Mouse (Mus musculus) embryonic facial prominence, embryonic 11.5 days (tissue): ENCODE results near the gene Arfgap3. TPM values are rescaled to one million over a fixed set of nuclear protein-coding genes. Genes with fewer than 3 reads are reported as not detected.

Source experiments
- ATAC-seq: fragments of 200-750 bp; cut with Nextera tagmentation; replicated peaks from 2 replicates; pipeline ENCODE4 v1.8.0; 2017; ENCODE audit warnings: low read depth; ENCODE audit not compliant: insufficient number of reproducible peaks, low FRiP score, low TSS enrichment
- DNase-seq: peaks from one replicate; pipeline ENCODE4 v3.0.0-alpha.2; 2015; ENCODE audit warnings: low spot score
- H3K27ac ChIP-seq: fragments of 300-500 bp; sonication (generic); replicated peaks from 2 replicates; pipeline ENCODE4 v1.5.1; 2014; ENCODE audit warnings: mild to moderate bottlenecking, low read depth, low read length, control low read depth
- H3K27me3 ChIP-seq: fragments of 300-500 bp; sonication (generic); 2 replicates; pipeline ENCODE4 v1.6.1; 2014; ENCODE audit warnings: mild to moderate bottlenecking, low read length, moderate library complexity, mixed read lengths; ENCODE audit not compliant: control insufficient read depth, insufficient read depth
- H3K36me3 ChIP-seq: fragments of 300-500 bp; sonication (generic); replicated peaks from 2 replicates; pipeline ENCODE4 v1.6.1; 2014; ENCODE audit warnings: low read depth, mild to moderate bottlenecking, low read length, moderate library complexity, mixed read lengths; ENCODE audit not compliant: control insufficient read depth, insufficient read depth
- H3K4me1 ChIP-seq: fragments of 300-500 bp; sonication (generic); 2 replicates; pipeline ENCODE4 v1.6.1; 2014; ENCODE audit warnings: low read length, mixed read lengths; ENCODE audit not compliant: control insufficient read depth, insufficient read depth
- H3K4me2 ChIP-seq: fragments of 300-500 bp; sonication (generic); 2 replicates; pipeline ENCODE4 v1.6.1; 2014; ENCODE audit warnings: low read depth, mild to moderate bottlenecking, control low read depth, low read length, moderate library complexity
- H3K4me3 ChIP-seq: fragments of 300-500 bp; sonication (generic); 2 replicates; pipeline ENCODE4 v1.5.1; 2014; ENCODE audit warnings: low read depth, low read length, control low read depth
- H3K9ac ChIP-seq: fragments of 300-500 bp; sonication (generic); replicated peaks from 2 replicates; pipeline ENCODE4 v1.6.1; 2014; ENCODE audit warnings: mild to moderate bottlenecking, control low read depth, low read length
- H3K9me3 ChIP-seq: fragments of 300-500 bp; sonication (generic); replicated peaks from 2 replicates; pipeline ENCODE4 v1.6.1; 2016; ENCODE audit warnings: mild to moderate bottlenecking, low read length, inconsistent platforms, mixed read lengths; ENCODE audit not compliant: control insufficient read depth
- WGBS: fragments of 180-500 bp; shearing (Covaris S2); extraction: QIAGEN DNeasy Blood & Tissue Kit; methylation state at CpG from one replicate; pipeline ENCODE4 v1.1.7; 2014; 5-methylcytosine and 5-hydroxymethylcytosine counted together
- polyA plus RNA-seq: library from polyadenylated mRNA; unstranded; fragments of >200 nt; fragmentation: Nextera tagmentation; extraction: Ambion mirVana; gene quantifications from 2 replicates; pipeline ENCODE4 v1.2.1, GENCODE M21; 2014

Arfgap3 gene
- polyA plus RNA-seq, 1 experiment from 2014 or later = 37.0 TPM

DNA sequence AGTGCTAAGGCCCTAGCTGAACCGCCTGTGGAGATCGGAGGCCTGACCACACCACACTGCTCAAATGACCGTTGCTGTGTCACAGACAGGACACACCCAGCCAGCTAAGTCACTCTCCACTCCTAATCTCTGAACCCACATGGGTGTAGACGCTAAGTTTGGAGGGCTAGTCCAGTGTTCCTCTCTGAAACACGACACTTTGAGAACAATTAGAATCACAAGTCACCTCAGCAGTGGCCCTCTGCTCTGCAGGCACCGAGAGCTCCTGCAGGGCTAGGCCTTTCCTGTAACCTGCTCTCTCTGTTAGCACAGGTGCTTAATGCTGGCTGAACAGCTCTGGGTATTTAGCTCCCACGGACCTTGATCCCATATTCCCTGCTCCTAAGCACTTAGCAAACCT lies 5.9 kb downstream of the Arfgap3 start:
- DNase-seq (no peak), ATAC-seq (peak; percentile 65; the same call in 1 of the 2 replicates)
- Histone ChIP-seq H3K9me3 (no peaks in the 10 kb centered on the region), H3K4me1 (no peaks in the 10 kb centered on the region), H3K4me2 (no peak overlapping the region), H3K27ac (peak overlapping the region; percentile 22; the same call in 1 of the 2 replicates), H3K27me3 (no peaks in the 10 kb centered on the region), H3K36me3 (no peaks in the 10 kb centered on the region; the same call in 1 of the 2 replicates), H3K9ac (no peak overlapping the region), H3K4me3 (no peak overlapping the region)
- WGBS = 22% methylated on average over 7 of the region's 7 CpGs

GRCm38 (mm10) chr15:83338908-83339307 lies 11.1 kb downstream of the Arfgap3 start:
- Histone ChIP-seq H3K4me1 (no peaks in the 10 kb centered on the region), H3K9ac (no peak overlapping the region), H3K9me3 (no peaks in the 10 kb centered on the region), H3K27ac (no peak overlapping the region), H3K36me3 (peaks cover 3% of the 10 kb centered on the region), H3K4me3 (no peak overlapping the region), H3K4me2 (no peak overlapping the region), H3K27me3 (no peaks in the 10 kb centered on the region)
- no peak for ATAC-seq
- WGBS = 88% methylated on average over 6 of the region's 6 CpGs
- no peak for DNase-seq

GRCm38 (mm10) chr15:83337903-83338870 lies 11.9 kb downstream of the Arfgap3 start:
- H3K36me3 ChIP-seq = peaks cover 4% of the 10 kb centered on the region
- H3K4me3 ChIP-seq = no peak overlapping the region
- H3K4me1 ChIP-seq = no peaks in the 10 kb centered on the region
- no peaks in the 10 kb centered on the region for H3K27me3 ChIP-seq
- DNase-seq = no peak
- H3K9me3 ChIP-seq = no peaks in the 10 kb centered on the region
- WGBS = 82% methylated on average over 8 of the region's 8 CpGs
- H3K9ac ChIP-seq = no peak overlapping the region
- no peak overlapping the region for H3K27ac ChIP-seq
- ATAC-seq = no peak; the same call in 1 of the 2 replicates
- H3K4me2 ChIP-seq = no peak overlapping the region

DNA sequence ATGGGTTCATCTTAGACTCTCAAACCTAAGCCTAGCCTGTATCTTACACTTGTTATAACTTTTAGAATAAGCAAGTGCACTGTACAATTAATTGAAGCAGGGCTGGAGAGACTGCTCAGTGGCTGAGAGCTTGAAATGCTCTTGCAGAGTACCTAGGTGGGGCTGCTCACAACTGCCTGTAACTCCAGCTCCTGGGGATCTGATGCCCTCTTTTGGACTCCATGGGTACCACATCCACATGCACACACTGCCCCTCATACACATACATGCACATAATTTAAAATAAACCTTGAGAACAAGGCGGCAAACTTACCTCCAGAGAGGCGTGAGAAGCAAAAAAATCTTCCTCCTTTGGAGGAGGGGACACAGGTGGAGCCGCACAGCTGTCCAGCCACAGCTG lies 17.7 kb downstream of the Arfgap3 start:
- Histone ChIP-seq H3K9me3 (no peaks in the 10 kb centered on the region), H3K9ac (no peak overlapping the region), H3K4me3 (no peak overlapping the region), H3K27me3 (no peaks in the 10 kb centered on the region), H3K4me2 (no peak overlapping the region), H3K27ac (no peak overlapping the region), H3K4me1 (no peaks in the 10 kb centered on the region), H3K36me3 (peaks cover 6% of the 10 kb centered on the region)
- WGBS = 82% methylated on average over 3 of the region's 3 CpGs
- DNase-seq = peak; percentile 18
- no peak for ATAC-seq

DNA sequence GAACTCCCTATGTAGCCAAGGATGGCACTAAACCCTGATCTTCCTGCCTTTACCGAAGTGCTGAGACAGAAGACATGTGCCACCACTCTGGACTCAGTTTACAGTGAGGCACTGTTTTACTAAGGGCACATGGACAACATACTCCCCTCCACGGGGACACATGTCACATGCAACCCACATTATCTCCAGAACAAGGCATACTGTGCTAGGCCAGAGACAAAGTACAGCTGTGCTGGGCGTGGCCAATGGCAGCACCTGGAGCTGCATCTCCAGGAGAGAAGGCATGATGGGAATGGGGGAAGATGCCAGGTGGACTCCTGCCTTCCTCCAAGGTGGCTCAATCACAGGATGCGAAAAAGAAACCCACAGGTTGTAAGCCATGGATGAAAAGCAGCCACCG lies 21.1 kb downstream of the Arfgap3 start:
- Histone ChIP-seq H3K4me2 (no peak overlapping the region), H3K27me3 (no peaks in the 10 kb centered on the region), H3K4me3 (no peak overlapping the region), H3K27ac (no peak overlapping the region), H3K9ac (no peak overlapping the region), H3K36me3 (peaks cover 4% of the 10 kb centered on the region), H3K4me1 (no peaks in the 10 kb centered on the region), H3K9me3 (no peaks in the 10 kb centered on the region)
- WGBS = 89% methylated on average over 5 of the region's 5 CpGs
- DNase-seq (no peak), ATAC-seq (no peak)

DNA sequence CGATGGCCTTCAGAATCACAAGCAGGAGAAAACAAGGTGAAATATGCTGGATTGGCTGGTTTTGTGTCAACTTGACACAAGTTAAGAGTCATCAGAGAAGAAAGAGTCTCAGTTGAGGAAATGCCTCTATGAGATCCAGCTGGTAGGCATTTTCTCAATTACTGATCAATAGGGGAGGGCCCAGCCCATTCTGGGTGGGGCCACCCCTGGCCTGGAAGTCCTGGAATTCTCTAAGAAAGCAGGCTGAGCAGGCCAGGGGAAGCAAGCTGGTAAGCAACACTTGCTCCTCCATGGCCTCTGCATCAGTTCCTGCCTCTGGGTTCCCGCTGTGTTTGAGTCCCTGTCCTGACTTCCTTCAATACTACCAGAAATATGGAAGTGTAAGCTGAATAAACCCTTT lies 27.0 kb downstream of the Arfgap3 start:
- Histone ChIP-seq H3K27me3 (no peaks in the 10 kb centered on the region), H3K4me1 (no peaks in the 10 kb centered on the region), H3K27ac (no peak overlapping the region), H3K4me3 (no peak overlapping the region), H3K36me3 (peaks cover 3% of the 10 kb centered on the region), H3K9ac (no peak overlapping the region), H3K4me2 (no peak overlapping the region), H3K9me3 (no peaks in the 10 kb centered on the region)
- 75% methylated on average over 2 of the region's 2 CpGs for WGBS
- ATAC-seq = no peak
- DNase-seq = peak; percentile 32

DNA sequence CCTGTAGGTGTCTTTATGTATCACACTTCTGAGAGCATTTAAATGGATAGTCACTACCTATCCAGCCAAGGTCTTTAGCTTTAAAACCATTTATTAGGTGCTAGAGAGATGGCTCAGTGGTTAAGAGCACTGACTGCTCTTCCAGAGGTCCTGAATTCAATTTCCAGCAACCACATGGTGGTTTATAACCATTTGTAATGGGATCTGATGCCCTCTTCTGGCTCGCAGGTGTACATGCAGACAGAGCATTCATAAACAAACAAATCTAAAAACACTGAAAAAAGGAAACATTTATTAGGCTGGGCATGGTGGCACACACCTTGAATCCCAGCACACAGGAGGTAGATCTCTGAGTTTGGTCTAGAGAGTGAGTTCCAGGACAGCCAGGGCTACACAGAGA lies 35.1 kb downstream of the Arfgap3 start:
- Histone ChIP-seq H3K36me3 (peaks cover 3% of the 10 kb centered on the region), H3K4me1 (no peaks in the 10 kb centered on the region), H3K9ac (no peak overlapping the region), H3K9me3 (no peaks in the 10 kb centered on the region), H3K4me2 (no peak overlapping the region), H3K4me3 (no peak overlapping the region), H3K27me3 (no peaks in the 10 kb centered on the region), H3K27ac (no peak overlapping the region)
- WGBS = 72% methylated on average over 1 of the region's 1 CpGs
- ATAC-seq = no peak
- no peak for DNase-seq

GRCm38 (mm10) chr15:83309878-83310277 lies 40.2 kb downstream of the Arfgap3 start:
- Histone ChIP-seq H3K27ac (no peak overlapping the region), H3K4me1 (no peaks in the 10 kb centered on the region), H3K4me2 (no peak overlapping the region), H3K9ac (no peak overlapping the region), H3K4me3 (no peak overlapping the region), H3K27me3 (no peaks in the 10 kb centered on the region), H3K9me3 (no peaks in the 10 kb centered on the region), H3K36me3 (peaks cover 2% of the 10 kb centered on the region)
- 88% methylated on average over 5 of the region's 5 CpGs for WGBS
- DNase-seq (no peak), ATAC-seq (no peak)
